Mouse (Mus musculus) ES-E14 (cell line): ENCODE measurements around the gene Cul3.

Source experiments
- HCFC1 ChIP-seq: IDR thresholded peaks from 2 replicates; pipeline ENCODE4 v1.6.1; 2012; ENCODE audit warnings: low read length, inconsistent platforms, borderline replicate concordance; ENCODE audit not compliant: insufficient read depth
- MAFK ChIP-seq: IDR thresholded peaks from 2 replicates; pipeline ENCODE4 v1.6.1; 2014; ENCODE audit warnings: mild to moderate bottlenecking, low read depth, low read length, inconsistent platforms; ENCODE audit not compliant: insufficient read depth
- ZC3H11A ChIP-seq: IDR thresholded peaks from 2 replicates; pipeline ENCODE4 v1.6.1; 2012; ENCODE audit warnings: low read depth, mild to moderate bottlenecking, inconsistent platforms, low read length, borderline replicate concordance
- ZNF384 ChIP-seq: IDR thresholded peaks from 2 replicates; pipeline ENCODE4 v1.6.1; 2012; ENCODE audit warnings: low read depth, low read length, inconsistent platforms

GRCm38 (mm10) chr1:80372010-80372409 is 31.7 kb upstream of the Cul3 start:
- no peak for TF ChIP-seq HCFC1
- no peak for TF ChIP-seq ZNF384
- no peak for TF ChIP-seq ZC3H11A
- no peak for TF ChIP-seq MAFK
